In the genomic region with DNA sequence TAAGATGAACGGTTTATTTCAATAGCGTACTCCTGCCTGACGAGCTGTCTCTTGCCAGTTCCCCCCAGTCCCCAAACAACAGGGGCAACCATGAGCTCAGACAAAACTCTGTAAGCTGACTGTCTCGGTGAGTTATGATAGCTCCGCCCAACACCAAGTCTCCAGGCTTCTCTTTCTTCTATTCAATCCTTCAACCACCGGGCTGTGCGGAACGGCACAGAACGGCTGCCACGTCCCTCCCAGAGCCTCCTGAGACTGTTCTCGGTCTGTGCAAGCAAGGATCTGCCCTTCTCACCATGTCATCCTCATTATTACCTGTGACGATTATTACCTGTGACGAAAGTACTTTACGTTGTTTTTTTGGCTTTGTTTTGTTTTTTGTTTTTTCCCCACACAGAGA, we compare ENCODE assay signal across 38 mouse cellular contexts. TPM values are rescaled to one million over a fixed set of nuclear protein-coding genes. Genes with fewer than 3 reads are reported as not detected.
"Had no signal": no experiment of that assay in that cellular context is flagged by ENCODE, and none has a peak within 500 bp of the region (broad histone marks: within the 10 kb centered on the region; RNA-seq: fewer than 3 reads in every experiment).

No protein-coding gene starts in this region.

- ATAC-seq: forebrain, embryonic 13.5 days; forebrain, embryonic 14.5 days; forebrain, embryonic 15.5 days; forebrain, embryonic 16.5 days; forebrain, postnatal 0 days had no signal

- H3K27ac ChIP-seq: embryonic facial prominence, embryonic 10.5 days; embryonic facial prominence, embryonic 12.5 days; embryonic facial prominence, embryonic 13.5 days; embryonic facial prominence, embryonic 15.5 days; forebrain, embryonic 10.5 days; forebrain, embryonic 12.5 days; forebrain, embryonic 13.5 days; forebrain, embryonic 15.5 days; gastrocnemius, adult 2 months had no signal

- H3K36me3 ChIP-seq: embryonic facial prominence, embryonic 10.5 days; embryonic facial prominence, embryonic 12.5 days; embryonic facial prominence, embryonic 13.5 days; embryonic facial prominence, embryonic 15.5 days; forebrain, embryonic 10.5 days; forebrain, embryonic 12.5 days; forebrain, embryonic 15.5 days had no signal

- H3K4me2 ChIP-seq: embryonic facial prominence, embryonic 12.5 days; embryonic facial prominence, embryonic 13.5 days; embryonic facial prominence, embryonic 15.5 days; forebrain, embryonic 12.5 days; forebrain, embryonic 13.5 days; forebrain, embryonic 15.5 days had no signal

- H3K4me3 ChIP-seq: embryonic facial prominence, embryonic 10.5 days; embryonic facial prominence, embryonic 12.5 days; embryonic facial prominence, embryonic 13.5 days; embryonic facial prominence, embryonic 15.5 days; erythroblast, embryonic 14.5 days; forebrain, embryonic 10.5 days; forebrain, embryonic 12.5 days; forebrain, embryonic 13.5 days; forebrain, embryonic 15.5 days; gastrocnemius, adult 2 months had no signal

- H3K9ac ChIP-seq: embryonic facial prominence, embryonic 12.5 days; embryonic facial prominence, embryonic 13.5 days; embryonic facial prominence, embryonic 15.5 days; forebrain, embryonic 12.5 days; forebrain, embryonic 13.5 days; forebrain, embryonic 15.5 days; forebrain, postnatal 0 days had no signal

- H3K27me3 ChIP-seq: forebrain, embryonic 15.5 days had no signal

- DNase-seq: cerebellum, adult 18-20 months; cerebellum, adult 2 months; cerebellum, adult 8-10 months; cerebellum, adult 9-10 months; cerebellum, adult 9-11 months; cerebellum, postnatal 10 days; cerebellum, postnatal 14 days; cerebellum, postnatal 25 days; cerebellum, postnatal 36 days; embryo, embryonic 11 days; forebrain, postnatal 0 days; gastrocnemius, adult 2 months; gastrocnemius, postnatal 10 days; gastrocnemius, postnatal 14 days; gastrocnemius, postnatal 36 days; heart, adult 11 months; heart, adult 18-20 months had no signal

- H3K9me3 ChIP-seq: embryonic facial prominence, embryonic 12.5 days; embryonic facial prominence, embryonic 13.5 days; embryonic facial prominence, embryonic 15.5 days; forebrain, embryonic 10.5 days; forebrain, embryonic 12.5 days; forebrain, embryonic 13.5 days; forebrain, embryonic 15.5 days had no signal

RNA-seq across cellular contexts. Expression of a gene that starts 3.6 kb away (rescaled TPM):
- total RNA-seq: common myeloid progenitor, adult 5-6 weeks; forebrain, postnatal 0 days; gastrocnemius, adult 18-20 months; gastrocnemius, adult 2 months; gastrocnemius, adult 8-10 months; gastrocnemius, postnatal 10 days; gastrocnemius, postnatal 14 days; gastrocnemius, postnatal 36 days; gastrocnemius, postnatal 4 days; granulocyte monocyte progenitor cell, adult 5-6 weeks; heart, adult 18-20 months had no signal
- polyA plus RNA-seq: cerebellum, adult 2 months; cortical plate, adult 2 months; embryonic facial prominence, embryonic 10.5 days; embryonic facial prominence, embryonic 11.5 days; embryonic facial prominence, embryonic 12.5 days; erythroblast, embryonic 14.5 days; forebrain, embryonic 10.5 days; forebrain, embryonic 11.5 days; forebrain, embryonic 12.5 days; forebrain, embryonic 13.5 days; forebrain, embryonic 14.5 days; forebrain, embryonic 15.5 days; forebrain, embryonic 16.5 days; forebrain, postnatal 0 days; frontal cortex, adult 2 months had no signal

RNA-seq across cellular contexts. Expression of a gene that starts 18.9 kb away (rescaled TPM):
- total RNA-seq: common myeloid progenitor, adult 5-6 weeks; gastrocnemius, adult 2 months; gastrocnemius, postnatal 36 days; granulocyte monocyte progenitor cell, adult 5-6 weeks had no signal
- polyA plus RNA-seq: embryonic facial prominence, embryonic 10.5 days; embryonic facial prominence, embryonic 11.5 days; embryonic facial prominence, embryonic 13.5 days; erythroblast, embryonic 14.5 days; forebrain, embryonic 10.5 days; forebrain, embryonic 11.5 days; forebrain, embryonic 12.5 days; forebrain, embryonic 13.5 days; forebrain, embryonic 16.5 days had no signal

RNA-seq across cellular contexts. Expression of a gene that starts 30.5 kb away (rescaled TPM):
- total RNA-seq: common myeloid progenitor, adult 5-6 weeks; forebrain, postnatal 0 days; gastrocnemius, adult 18-20 months; gastrocnemius, adult 2 months; gastrocnemius, adult 8-10 months; gastrocnemius, postnatal 10 days; gastrocnemius, postnatal 14 days; gastrocnemius, postnatal 36 days; gastrocnemius, postnatal 4 days; granulocyte monocyte progenitor cell, adult 5-6 weeks; heart, adult 18-20 months had no signal
- polyA plus RNA-seq: cerebellum, adult 2 months; cortical plate, adult 2 months; embryonic facial prominence, embryonic 10.5 days; embryonic facial prominence, embryonic 11.5 days; embryonic facial prominence, embryonic 12.5 days; erythroblast, embryonic 14.5 days; forebrain, embryonic 10.5 days; forebrain, embryonic 11.5 days; forebrain, embryonic 12.5 days; forebrain, embryonic 13.5 days; forebrain, embryonic 15.5 days; forebrain, embryonic 16.5 days; forebrain, postnatal 0 days; frontal cortex, adult 2 months had no signal

RNA-seq across cellular contexts. Expression of a gene that starts 37.8 kb away (rescaled TPM):
- total RNA-seq: common myeloid progenitor, adult 5-6 weeks; gastrocnemius, adult 18-20 months; gastrocnemius, adult 2 months; gastrocnemius, adult 8-10 months; gastrocnemius, postnatal 10 days; gastrocnemius, postnatal 14 days; gastrocnemius, postnatal 36 days; gastrocnemius, postnatal 4 days; granulocyte monocyte progenitor cell, adult 5-6 weeks; heart, adult 18-20 months had no signal
- polyA plus RNA-seq: cerebellum, adult 2 months; gonadal fat pad, adult 2 months had no signal
